16 mouse cellular contexts compared by ENCODE assay signal in the genomic region with DNA sequence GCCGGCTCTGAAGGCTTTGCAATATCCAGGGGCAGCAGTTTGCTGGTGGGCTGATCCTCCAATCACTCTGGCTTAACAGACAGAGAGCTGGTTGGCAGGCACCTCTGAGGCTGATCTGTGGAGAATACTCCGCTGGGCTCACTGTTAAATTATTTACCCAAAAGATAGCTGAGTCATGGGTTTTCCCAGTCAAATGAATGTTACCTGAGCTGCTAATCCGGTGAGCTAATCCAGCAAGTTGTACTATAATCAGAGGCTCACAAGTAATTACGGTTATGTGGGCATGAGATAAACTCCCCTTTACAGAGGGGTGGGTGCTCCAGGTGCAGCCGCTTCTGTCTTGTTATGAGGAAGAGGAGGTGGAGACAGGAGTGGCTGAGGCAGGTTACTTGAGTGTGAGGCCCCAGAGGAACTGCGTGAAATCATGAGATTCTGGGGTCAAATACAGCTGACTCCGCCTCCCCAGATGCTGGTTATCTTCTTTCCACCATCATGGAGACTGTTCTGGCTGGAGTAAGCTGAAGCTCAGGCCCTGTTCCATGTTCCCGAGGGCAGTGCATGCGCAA. TPM values are rescaled to one million over a fixed set of nuclear protein-coding genes. Genes with fewer than 3 reads are reported as not detected.
DNase-seq lines count a peak whose midpoint lies in the region; ATAC-seq and TF ChIP-seq lines count a peak whose summit lies in the region.
"Had no signal": no experiment of that assay in that cellular context is flagged by ENCODE, and none has a peak within 500 bp of the region (broad histone marks: within the 10 kb centered on the region; RNA-seq: fewer than 3 reads in every experiment).

A gene (minus strand): TSS at position 319 of the 566 bp plus-strand sequence.

- H3K4me3 ChIP-seq in heart, embryonic 10.5 days, result no peak within 1 kb of the TSS
- no peak within 1 kb of the TSS for H3K4me3 ChIP-seq in kidney, postnatal 0 days (replicated peaks; ENCODE audit: low read depth, low read length)
- H3K4me3 ChIP-seq in liver, postnatal 0 days (ENCODE audit: low read depth, low read length), result peak within 1 kb of the TSS; percentile 25
- H3K4me3 ChIP-seq: gastrocnemius, adult 2 months; heart, embryonic 15.5 days had no signal

- no peaks in the 10 kb centered on the region for H3K27me3 ChIP-seq in heart, embryonic 10.5 days (ENCODE audit: insufficient read depth, poor library complexity, severe bottlenecking)
- H3K27me3 ChIP-seq in kidney, postnatal 0 days (ENCODE audit: insufficient read depth, low read length), result no peaks in the 10 kb centered on the region
- H3K27me3 ChIP-seq in liver, postnatal 0 days (ENCODE audit: insufficient read depth, low read length), result no peaks in the 10 kb centered on the region
- H3K27me3 ChIP-seq: heart, embryonic 15.5 days had no signal

- TF ChIP-seq EP300 in liver, postnatal 0 days (IDR thresholded peaks at IDR 0.05; ENCODE audit: low read depth), result peak; percentile 57

- 78% methylated on average over 9 of the region's 9 CpGs for WGBS in heart, embryonic 10.5 days
- 59% methylated on average over 9 of the region's 9 CpGs for WGBS in kidney, postnatal 0 days
- 33% methylated on average over 9 of the region's 9 CpGs for WGBS in liver, postnatal 0 days (ENCODE audit: insufficient replicate concordance)

- peak; percentile 37 for ATAC-seq in erythroblast, adult 5-6 weeks (replicated peaks; ENCODE audit: low FRiP score, poor library complexity, severe bottlenecking)
- ATAC-seq in kidney, postnatal 0 days (replicated peaks; ENCODE audit: low FRiP score, low read depth), result peak; percentile 56
- peak; percentile 62 for ATAC-seq in liver, postnatal 0 days
- ATAC-seq: inflammation-experienced regulatory T-cells, adult 6 months had no signal

- intact Hi-C loops in heart, postnatal 14 days (cut with DNase I), result no loop called here

- H3K9ac ChIP-seq in kidney, postnatal 0 days (ENCODE audit: low read depth, low read length), result no peak within 1 kb of the TSS
- peak within 1 kb of the TSS; percentile 59 for H3K9ac ChIP-seq in liver, postnatal 0 days (replicated peaks)
- H3K9ac ChIP-seq: heart, embryonic 15.5 days had no signal

- no peak for DNase-seq in heart, embryonic 10.5 days (ENCODE audit: low spot score)
- no peak for DNase-seq in heart, postnatal 14 days
- no peak for DNase-seq in kidney, postnatal 0 days (ENCODE audit: low spot score)
- peak; percentile 46 for DNase-seq in liver, postnatal 0 days
- DNase-seq in gastrocnemius, postnatal 4 days (ENCODE audit: low spot score in 2 of 2), result no peak
- DNase-seq in T-cell, adult 2 months (ENCODE audit: low spot score), result no peak
- DNase-seq in layer of hippocampus, postnatal 25 days (ENCODE audit: extremely low spot score in 1 of 2, low spot score in 1 of 2), result no peak
- DNase-seq: adrenal gland, postnatal 10 days; cerebellum, postnatal 10 days; gastrocnemius, adult 2 months; left cerebral cortex, postnatal 4 days; thymus, adult 18-20 months had no signal

- H3K4me2 ChIP-seq in kidney, postnatal 0 days (ENCODE audit: low read length), result no peak within 1 kb of the TSS
- H3K4me2 ChIP-seq in liver, postnatal 0 days (ENCODE audit: low read depth, low read length), result peak within 1 kb of the TSS; percentile 70
- H3K4me2 ChIP-seq: heart, embryonic 15.5 days had no signal

- H3K9me3 ChIP-seq in heart, embryonic 10.5 days, result no peaks in the 10 kb centered on the region
- no peaks in the 10 kb centered on the region for H3K9me3 ChIP-seq in kidney, postnatal 0 days (replicated peaks; ENCODE audit: low read length)
- no peaks in the 10 kb centered on the region for H3K9me3 ChIP-seq in liver, postnatal 0 days (ENCODE audit: low read length)
- H3K9me3 ChIP-seq: heart, embryonic 15.5 days had no signal

- H3K27ac ChIP-seq in heart, embryonic 10.5 days, result peak within 1 kb of the TSS; percentile 88; the same call in 1 of the 2 replicates
- H3K27ac ChIP-seq in kidney, postnatal 0 days, result peak within 1 kb of the TSS; percentile 60; the same call in 1 of the 2 replicates
- peak within 1 kb of the TSS; percentile 96 for H3K27ac ChIP-seq in liver, postnatal 0 days (ENCODE audit: low read depth)
- H3K27ac ChIP-seq: gastrocnemius, adult 2 months had no signal

- peaks cover 25% of the 10 kb centered on the region for H3K4me1 ChIP-seq in heart, embryonic 10.5 days
- peaks cover 13% of the 10 kb centered on the region; the same call in 1 of the 2 replicates for H3K4me1 ChIP-seq in kidney, postnatal 0 days (replicated peaks; ENCODE audit: insufficient read depth, low read length)
- H3K4me1 ChIP-seq in liver, postnatal 0 days (ENCODE audit: insufficient read depth), result peaks cover 35% of the 10 kb centered on the region

- peaks cover 28% of the 10 kb centered on the region for H3K36me3 ChIP-seq in heart, embryonic 10.5 days
- 0 out of 2 replicates have a peak, but pooled peaks cover 12% of the 10 kb centered on the region for H3K36me3 ChIP-seq in kidney, postnatal 0 days (ENCODE audit: insufficient read depth, low read length)
- H3K36me3 ChIP-seq in liver, postnatal 0 days (replicated peaks; ENCODE audit: insufficient read depth, low read length), result peaks cover 25% of the 10 kb centered on the region

- TF ChIP-seq CTCF in kidney, postnatal 0 days (IDR thresholded peaks at IDR 0.05; ENCODE audit: low read depth), result no peak
- no peak for TF ChIP-seq CTCF in liver, postnatal 0 days (IDR thresholded peaks at IDR 0.05; ENCODE audit: low read depth)

RNA-seq across cellular contexts. Expression of the gene that starts here (rescaled TPM):
- 0.58 and 0.85 TPM in 2 replicates for polyA plus RNA-seq in heart, embryonic 10.5 days (2016; fragmentation: Nextera tagmentation; extraction: Ambion mirVana)
- total RNA-seq in heart, postnatal 14 days (2021), result not detected
- 0.38 and 3.3 TPM in 2 replicates for total RNA-seq in erythroblast, adult 5-6 weeks (2015; ENCODE audit: low replicate concordance)
- 0.68 and 1.4 TPM in 2 replicates for total RNA-seq in erythroblast, adult 5-6 weeks (2017; ENCODE audit: low replicate concordance)
- 8.5 and 10.1 TPM in 2 replicates for polyA plus RNA-seq in kidney, postnatal 0 days (2015; fragmentation: Nextera tagmentation; extraction: Ambion mirVana)
- 25.8 and 33.4 TPM in 2 replicates for polyA plus RNA-seq in liver, postnatal 0 days (2015; fragmentation: Nextera tagmentation; extraction: Ambion mirVana)
- under 1 TPM; 0.15 to 0.36 TPM for total RNA-seq in gastrocnemius, postnatal 4 days (2021)
- total RNA-seq in layer of hippocampus, postnatal 25 days (2021), result 1 to 10 TPM; 1.2 to 1.6 TPM
- total RNA-seq: gastrocnemius, adult 2 months; monocyte, adult 5-6 weeks had no signal
